Mouse (Mus musculus): Measurements from ENCODE around the gene Rnf214.

DNA sequence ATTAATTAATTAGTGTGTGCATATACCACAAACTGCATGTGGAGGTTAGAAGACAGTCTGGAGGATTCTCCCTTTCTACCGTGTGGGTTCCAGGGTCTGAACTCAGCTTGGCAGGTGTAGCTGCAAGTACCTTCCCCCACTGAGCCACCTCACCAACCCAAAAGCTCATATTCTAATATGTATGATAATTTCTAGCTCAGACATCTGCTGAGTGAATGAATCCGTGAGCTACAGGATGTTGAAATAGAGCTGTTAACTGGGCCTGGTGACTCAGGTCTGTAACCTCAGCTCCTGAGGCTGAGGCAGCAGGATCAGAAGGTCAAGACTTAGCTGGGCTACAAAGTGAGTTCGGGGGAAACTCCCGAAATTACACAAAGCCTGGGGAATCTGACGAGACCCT lies 63.7 kb downstream of the Rnf214 start:
- TF ChIP-seq GATA1 (IDR thresholded peaks at IDR 0.05; ENCODE audit: low read length) = no peak
- no peak for TF ChIP-seq TAL1 (IDR thresholded peaks at IDR 0.05; ENCODE audit: low read length)
